Mouse (Mus musculus): ENCODE data around the gene Mast3. TPM values are rescaled to one million over a fixed set of nuclear protein-coding genes. Genes with fewer than 3 reads are reported as not detected.

Gene Mast3
- polyA plus RNA-seq, 1 experiment from 2014 or later, result 10.1 TPM

DNA sequence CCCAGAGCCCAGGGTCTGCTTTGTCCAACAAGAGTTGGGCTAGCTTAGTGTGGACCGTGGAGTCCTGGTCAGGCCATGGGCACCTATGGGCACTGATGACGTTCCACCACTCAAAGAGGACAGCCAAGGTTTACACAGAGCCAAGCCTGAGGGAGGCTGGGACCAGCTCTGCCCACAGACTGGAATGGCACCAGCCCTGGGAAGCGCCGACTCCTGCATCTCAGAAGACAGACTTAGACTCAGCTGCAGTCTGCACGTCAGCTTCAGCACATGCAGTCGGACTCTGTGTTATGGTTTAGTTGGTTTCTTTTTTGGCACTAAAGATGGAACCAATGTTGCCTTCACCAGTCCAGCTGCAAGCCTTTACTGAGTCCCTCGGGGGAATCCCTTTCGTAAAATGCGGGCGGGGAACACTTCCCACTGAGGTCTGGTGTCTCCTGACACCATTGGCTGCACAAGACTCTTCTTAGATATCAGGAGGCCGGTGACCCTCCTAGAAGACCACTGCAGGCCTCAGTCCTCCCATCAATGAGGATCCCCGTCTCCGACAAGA, 54.6 kb downstream of the Mast3 start:
- no peak for ATAC-seq (ENCODE audit: low FRiP score)
- 84% methylated on average over 13 of the region's 13 CpGs for WGBS
- DNase-seq (ENCODE audit: low spot score, missing footprints), result no peak
- peaks cover 3% of the 10 kb centered on the region; the same call in 1 of the 2 replicates for H3K4me1 ChIP-seq (ENCODE audit: control insufficient read depth, insufficient read depth, low read length)
- no peak overlapping the region for H3K4me3 ChIP-seq (ENCODE audit: low read depth, low read length)
- H3K9ac ChIP-seq (ENCODE audit: low read length), result no peak overlapping the region
- no peak overlapping the region for H3K27ac ChIP-seq (ENCODE audit: low read depth, low read length)
- H3K27me3 ChIP-seq (ENCODE audit: control insufficient read depth, insufficient read depth, low read length), result peaks cover 6% of the 10 kb centered on the region; the same call in 1 of the 2 replicates
- no peak overlapping the region for H3K4me2 ChIP-seq
- H3K9me3 ChIP-seq (ENCODE audit: control insufficient read depth, low read length), result no peaks in the 10 kb centered on the region
- H3K36me3 ChIP-seq (ENCODE audit: control insufficient read depth, insufficient read depth, low read length), result no peaks in the 10 kb centered on the region

DNA sequence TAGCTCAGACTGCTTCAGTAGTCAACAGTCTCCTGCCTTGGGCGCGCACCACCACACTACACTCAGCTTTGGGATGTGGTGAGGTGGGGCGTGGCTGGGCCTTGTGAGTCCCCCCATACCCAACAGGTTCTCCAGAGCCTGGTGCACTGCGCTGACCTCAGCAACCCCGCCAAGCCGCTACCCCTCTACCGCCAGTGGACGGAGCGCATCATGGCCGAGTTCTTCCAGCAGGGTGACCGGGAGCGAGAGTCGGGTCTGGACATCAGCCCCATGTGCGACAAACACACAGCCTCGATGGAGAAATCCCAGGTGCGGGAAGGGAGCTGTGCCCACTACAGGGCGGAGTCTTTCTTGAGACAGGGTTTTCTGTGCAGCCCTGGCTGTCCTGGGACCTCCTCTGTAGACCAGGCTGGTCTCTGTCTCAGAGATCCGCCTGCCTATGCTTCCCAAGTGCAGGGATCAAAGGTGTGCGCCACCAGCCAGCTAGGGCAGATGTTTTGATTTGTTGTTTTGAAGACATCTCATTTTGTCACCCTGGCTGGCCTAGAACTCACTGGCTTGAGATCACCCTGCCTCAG, 55.7 kb downstream of the Mast3 start:
- no peak overlapping the region for H3K4me3 ChIP-seq (ENCODE audit: low read depth, low read length)
- 80% methylated on average over 19 of the region's 19 CpGs for WGBS

DNA sequence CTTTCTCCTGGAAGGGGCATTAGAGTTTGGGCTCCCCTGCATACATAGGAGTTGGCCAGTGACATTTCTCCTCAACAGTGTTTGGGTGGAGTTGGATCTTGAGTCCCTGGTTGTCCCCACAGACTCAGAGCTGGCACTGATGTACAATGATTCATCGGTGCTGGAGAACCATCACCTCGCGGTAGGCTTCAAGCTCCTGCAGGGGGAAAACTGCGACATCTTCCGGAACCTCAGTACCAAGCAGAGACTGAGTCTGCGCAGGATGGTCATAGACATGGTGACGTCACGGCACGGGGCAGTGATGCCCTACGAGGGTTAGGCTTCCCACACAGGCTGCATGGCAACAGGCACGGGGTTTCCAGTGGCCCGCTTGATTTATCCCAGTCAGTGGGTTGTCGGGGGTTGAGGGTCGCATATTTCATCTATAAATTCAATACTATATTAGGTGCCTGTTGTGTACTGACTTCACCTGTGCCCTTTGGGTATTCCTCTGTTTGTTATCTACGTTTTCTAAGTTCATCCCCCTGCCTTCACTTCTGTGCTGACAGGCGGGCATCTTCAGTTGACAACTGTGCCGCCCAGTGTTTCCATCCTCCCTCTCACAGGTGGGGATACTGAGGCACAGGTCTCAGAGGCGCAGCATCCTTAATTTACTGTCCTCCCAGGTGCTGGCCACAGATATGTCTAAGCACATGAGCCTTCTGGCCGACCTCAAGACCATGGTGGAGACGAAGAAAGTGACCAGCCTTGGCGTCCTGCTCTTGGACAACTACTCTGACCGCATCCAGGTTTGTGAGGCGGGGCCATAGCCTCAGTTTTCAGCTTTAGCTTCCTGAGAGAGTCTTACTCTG, 56.4 kb downstream of the Mast3 start:
- Histone ChIP-seq H3K4me3 (ENCODE audit: low read depth, low read length) (no peak overlapping the region), H3K4me2 (no peak overlapping the region), H3K36me3 (ENCODE audit: control insufficient read depth, insufficient read depth, low read length) (no peaks in the 10 kb centered on the region), H3K9me3 (ENCODE audit: control insufficient read depth, low read length) (no peaks in the 10 kb centered on the region), H3K9ac (ENCODE audit: low read length) (no peak overlapping the region), H3K27me3 (ENCODE audit: control insufficient read depth, insufficient read depth, low read length) (peaks cover 19% of the 10 kb centered on the region), H3K27ac (ENCODE audit: low read depth, low read length) (no peak overlapping the region), H3K4me1 (ENCODE audit: control insufficient read depth, insufficient read depth, low read length) (peaks cover 5% of the 10 kb centered on the region)
- DNase-seq (ENCODE audit: low spot score, missing footprints), result no peak
- 86% methylated on average over 23 of the region's 23 CpGs for WGBS
- no peak for ATAC-seq (ENCODE audit: low FRiP score)

More for the DNA sequence above, 55.7 kb downstream of the Mast3 start:
- H3K4me1 ChIP-seq (ENCODE audit: control insufficient read depth, insufficient read depth, low read length), result no peaks in the 10 kb centered on the region; the same call in 1 of the 2 replicates
- ATAC-seq (ENCODE audit: low FRiP score) (no peak), DNase-seq (ENCODE audit: low spot score, missing footprints) (no peak)
- H3K4me2 ChIP-seq, result no peak overlapping the region
- H3K27me3 ChIP-seq (ENCODE audit: control insufficient read depth, insufficient read depth, low read length), result peaks cover 13% of the 10 kb centered on the region; the same call in 1 of the 2 replicates
- H3K36me3 ChIP-seq (ENCODE audit: control insufficient read depth, insufficient read depth, low read length), result no peaks in the 10 kb centered on the region
- H3K9me3 ChIP-seq (ENCODE audit: control insufficient read depth, low read length), result no peaks in the 10 kb centered on the region
- H3K9ac ChIP-seq (ENCODE audit: low read length), result no peak overlapping the region
- H3K27ac ChIP-seq (ENCODE audit: low read depth, low read length), result no peak overlapping the region

DNA sequence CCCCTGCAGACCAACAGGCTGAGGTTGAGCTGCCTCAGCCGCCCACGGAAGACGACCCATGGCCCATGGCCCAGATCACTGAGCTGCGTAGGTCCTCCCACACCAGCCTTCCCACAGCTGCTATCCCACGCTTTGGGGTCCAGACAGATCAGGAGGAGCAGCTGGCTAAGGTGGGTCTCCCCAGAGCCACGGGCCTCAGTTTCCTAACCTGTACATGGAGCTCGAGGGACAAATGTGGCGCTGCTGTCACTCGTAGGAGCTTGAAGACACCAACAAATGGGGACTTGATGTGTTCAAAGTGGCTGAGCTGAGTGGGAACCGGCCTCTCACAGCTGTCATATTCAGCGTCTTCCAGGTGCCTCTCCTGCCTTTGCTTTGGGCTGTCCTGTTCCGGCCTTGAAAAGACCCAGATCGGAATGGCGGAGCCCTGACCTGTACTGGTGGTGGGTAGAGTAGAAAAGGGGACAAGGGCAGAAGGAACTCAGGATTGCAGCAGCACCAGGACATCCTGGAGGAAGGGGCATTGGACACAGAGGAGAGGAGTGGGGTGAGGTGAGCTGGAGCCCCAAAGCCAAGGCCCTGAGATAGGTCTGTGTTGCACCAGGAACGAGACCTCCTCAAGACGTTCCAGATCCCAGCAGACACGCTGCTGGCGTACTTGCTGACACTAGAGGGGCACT, 57.5 kb downstream of the Mast3 start:
- Histone ChIP-seq H3K4me1 (ENCODE audit: control insufficient read depth, insufficient read depth, low read length) (peaks cover 11% of the 10 kb centered on the region), H3K4me2 (no peak overlapping the region), H3K9ac (ENCODE audit: low read length) (no peak overlapping the region), H3K36me3 (ENCODE audit: control insufficient read depth, insufficient read depth, low read length) (no peaks in the 10 kb centered on the region), H3K27ac (ENCODE audit: low read depth, low read length) (no peak overlapping the region), H3K27me3 (ENCODE audit: control insufficient read depth, insufficient read depth, low read length) (peaks cover 30% of the 10 kb centered on the region), H3K9me3 (ENCODE audit: control insufficient read depth, low read length) (no peaks in the 10 kb centered on the region), H3K4me3 (ENCODE audit: low read depth, low read length) (no peak overlapping the region)
- 81% methylated on average over 18 of the region's 18 CpGs for WGBS
- DNase-seq (ENCODE audit: low spot score, missing footprints), result no peak
- ATAC-seq (ENCODE audit: low FRiP score), result no peak

DNA sequence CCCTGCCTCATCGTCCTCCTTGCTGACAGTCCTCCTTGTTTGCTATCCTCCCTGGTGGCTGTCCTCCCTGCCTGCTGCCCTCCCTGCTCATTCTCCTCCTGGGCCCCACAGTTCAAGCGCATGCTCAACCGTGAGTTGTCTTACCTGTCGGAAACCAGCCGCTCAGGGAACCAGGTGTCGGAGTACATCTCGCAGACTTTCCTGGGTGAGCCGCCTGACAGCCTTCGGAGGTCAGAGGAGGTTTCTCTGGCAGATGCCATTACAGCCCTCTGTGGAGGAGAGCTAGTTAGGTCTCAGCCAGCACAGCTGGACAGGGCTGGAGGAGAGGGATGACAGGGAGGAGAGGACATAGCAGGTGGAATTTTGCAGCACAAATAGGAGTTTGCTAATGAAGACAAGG, 58.2 kb downstream of the Mast3 start:
- 75% methylated on average over 9 of the region's 9 CpGs for WGBS
- no peak overlapping the region for H3K4me2 ChIP-seq
- no peak for DNase-seq (ENCODE audit: low spot score, missing footprints)

DNA sequence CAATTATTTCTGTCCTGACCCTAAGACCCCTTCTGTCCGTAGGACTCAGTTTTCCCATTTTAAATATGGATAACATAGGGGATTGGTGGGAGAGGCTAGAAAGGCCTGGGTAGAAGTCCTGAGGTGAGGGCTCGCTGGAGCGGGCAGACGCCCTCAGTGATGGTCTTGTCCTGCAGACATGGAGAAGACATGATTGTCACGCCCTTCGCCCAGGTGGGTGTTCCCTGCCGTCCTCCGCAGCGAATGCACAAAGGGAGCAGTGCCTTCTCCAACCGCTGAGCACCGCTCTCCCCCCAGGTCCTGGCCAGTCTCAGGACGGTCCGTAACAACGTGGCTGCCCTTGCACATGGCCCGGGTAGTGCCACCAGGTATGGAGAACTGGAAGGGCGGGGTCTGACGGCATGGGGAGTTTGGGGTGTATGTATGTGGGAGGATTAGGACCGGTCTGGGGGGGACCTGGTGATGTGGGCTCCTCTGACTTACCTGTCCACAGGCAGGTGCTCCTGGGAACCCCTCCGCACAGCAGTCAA, 59.1 kb downstream of the Mast3 start:
- no peak for ATAC-seq (ENCODE audit: low FRiP score)
- Histone ChIP-seq H3K9me3 (ENCODE audit: control insufficient read depth, low read length) (no peaks in the 10 kb centered on the region), H3K4me3 (ENCODE audit: low read depth, low read length) (no peak overlapping the region), H3K9ac (ENCODE audit: low read length) (no peak overlapping the region), H3K4me2 (no peak overlapping the region), H3K4me1 (ENCODE audit: control insufficient read depth, insufficient read depth, low read length) (peaks cover 11% of the 10 kb centered on the region), H3K27me3 (ENCODE audit: control insufficient read depth, insufficient read depth, low read length) (peaks cover 33% of the 10 kb centered on the region), H3K27ac (ENCODE audit: low read depth, low read length) (no peak overlapping the region), H3K36me3 (ENCODE audit: control insufficient read depth, insufficient read depth, low read length) (no peaks in the 10 kb centered on the region)
- 56% methylated on average over 19 of the region's 19 CpGs for WGBS
- DNase-seq (ENCODE audit: low spot score, missing footprints), result peak; percentile 69

More for the DNA sequence above, 58.2 kb downstream of the Mast3 start:
- H3K4me3 ChIP-seq (ENCODE audit: low read depth, low read length), result no peak overlapping the region
- peaks cover 11% of the 10 kb centered on the region for H3K4me1 ChIP-seq (ENCODE audit: control insufficient read depth, insufficient read depth, low read length)
- H3K9me3 ChIP-seq (ENCODE audit: control insufficient read depth, low read length), result no peaks in the 10 kb centered on the region
- H3K27me3 ChIP-seq (ENCODE audit: control insufficient read depth, insufficient read depth, low read length), result peaks cover 33% of the 10 kb centered on the region
- H3K36me3 ChIP-seq (ENCODE audit: control insufficient read depth, insufficient read depth, low read length), result no peaks in the 10 kb centered on the region
- H3K9ac ChIP-seq (ENCODE audit: low read length), result no peak overlapping the region
- ATAC-seq (ENCODE audit: low FRiP score), result no peak
- no peak overlapping the region for H3K27ac ChIP-seq (ENCODE audit: low read depth, low read length)

DNA sequence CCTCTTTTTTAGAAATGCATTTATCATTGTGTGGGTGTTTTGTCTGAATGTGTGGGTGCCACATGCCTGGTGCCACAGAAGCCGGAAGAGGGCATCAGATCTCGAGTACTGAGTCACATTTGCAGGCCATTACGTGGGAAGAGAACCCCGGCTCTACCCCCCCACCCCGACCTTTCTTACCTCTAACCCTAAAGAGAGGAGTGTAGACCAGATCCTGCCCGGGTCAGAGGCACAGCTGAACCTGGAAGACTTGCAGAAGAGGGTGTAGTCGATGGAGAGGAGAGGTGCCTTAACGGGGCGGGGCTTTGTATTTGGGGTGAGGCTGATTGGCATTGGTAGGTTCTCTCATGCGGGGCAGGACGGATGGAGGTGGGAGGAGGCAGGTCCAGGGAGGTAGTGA, 60.0 kb downstream of the Mast3 start:
- H3K4me2 ChIP-seq, result no peak overlapping the region
- H3K36me3 ChIP-seq (ENCODE audit: control insufficient read depth, insufficient read depth, low read length), result no peaks in the 10 kb centered on the region
- no peak overlapping the region for H3K27ac ChIP-seq (ENCODE audit: low read depth, low read length)
- peaks cover 11% of the 10 kb centered on the region for H3K4me1 ChIP-seq (ENCODE audit: control insufficient read depth, insufficient read depth, low read length)
- no peak overlapping the region for H3K9ac ChIP-seq (ENCODE audit: low read length)
- 58% methylated on average over 11 of the region's 11 CpGs for WGBS
- peaks cover 33% of the 10 kb centered on the region for H3K27me3 ChIP-seq (ENCODE audit: control insufficient read depth, insufficient read depth, low read length)
- H3K9me3 ChIP-seq (ENCODE audit: control insufficient read depth, low read length), result no peaks in the 10 kb centered on the region
- H3K4me3 ChIP-seq (ENCODE audit: low read depth, low read length), result no peak overlapping the region
- ATAC-seq (ENCODE audit: low FRiP score), result no peak
- DNase-seq (ENCODE audit: low spot score, missing footprints), result peak; percentile 83

DNA sequence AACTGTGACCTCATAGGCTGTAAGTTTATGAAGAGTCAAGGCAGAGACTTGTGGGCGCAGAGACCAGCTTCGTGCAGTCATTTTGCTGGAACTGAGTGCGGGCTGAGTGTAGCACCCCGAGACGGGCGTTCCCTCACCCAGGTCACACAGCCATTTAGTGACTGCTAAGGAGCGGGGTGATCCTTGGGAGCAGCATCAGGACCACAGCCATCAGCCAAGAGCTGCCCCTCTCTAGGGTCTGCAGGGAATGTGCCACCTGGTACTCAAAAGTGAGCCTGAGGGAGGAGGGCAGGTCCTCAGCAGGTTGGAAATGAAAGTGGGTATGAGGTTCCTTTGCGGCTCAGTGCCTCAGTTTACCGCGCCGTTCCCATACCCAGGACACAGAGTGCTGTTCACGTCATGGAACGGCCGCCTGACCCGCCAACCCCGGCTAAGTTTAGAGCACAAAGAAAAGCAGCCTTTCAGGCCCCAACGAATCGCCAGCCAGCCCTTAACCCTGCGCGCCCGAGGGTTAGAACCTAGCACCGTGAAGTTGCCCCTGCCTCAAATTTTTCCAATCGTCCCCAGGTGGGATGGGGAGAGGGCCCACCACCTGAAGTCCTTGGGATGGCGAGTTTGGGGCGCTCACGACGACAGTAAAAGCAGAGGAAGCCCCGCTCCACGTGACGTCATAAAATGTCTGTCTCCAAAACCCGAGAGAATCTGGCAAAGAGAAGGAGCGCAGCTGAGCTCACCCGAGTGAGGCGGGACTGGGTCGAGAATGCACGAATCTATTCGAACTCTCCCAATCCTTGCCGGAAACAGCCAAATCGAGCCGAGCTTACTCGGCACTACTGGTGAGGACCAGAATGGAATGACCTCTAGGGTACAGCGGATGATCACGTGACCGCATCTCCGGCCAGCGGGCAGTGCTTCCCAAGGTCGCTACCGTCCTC, 60.9 kb downstream of the Mast3 start:
- H3K9me3 ChIP-seq (ENCODE audit: control insufficient read depth, low read length), result no peaks in the 10 kb centered on the region
- 5% methylated on average over 48 of the region's 48 CpGs for WGBS

More for the DNA sequence above, 60.9 kb downstream of the Mast3 start:
- Histone ChIP-seq H3K4me2 (peak overlapping the region; percentile 41), H3K36me3 (ENCODE audit: control insufficient read depth, insufficient read depth, low read length) (no peaks in the 10 kb centered on the region), H3K4me1 (ENCODE audit: control insufficient read depth, insufficient read depth, low read length) (peaks cover 11% of the 10 kb centered on the region), H3K27me3 (ENCODE audit: control insufficient read depth, insufficient read depth, low read length) (peaks cover 33% of the 10 kb centered on the region), H3K9ac (ENCODE audit: low read length) (peak overlapping the region; percentile 49), H3K27ac (ENCODE audit: low read depth, low read length) (no peak overlapping the region), H3K4me3 (ENCODE audit: low read depth, low read length) (peak overlapping the region; percentile 17)
- ATAC-seq (ENCODE audit: low FRiP score), result peak; percentile 36; the same call in 1 of the 2 replicates
- DNase-seq (ENCODE audit: low spot score, missing footprints), result peak; percentile 92
